Mouse (Mus musculus) forebrain, embryonic 16.5 days (tissue): ENCODE measurements at regions not wholly inside any gene's neighbourhood (a gene's known extent, or its start where the extent isn't known, plus 50 kb on each side); places are given as distances from the start of the nearest gene placed in this dataset.
A peak's percentile ranks its signal among the peaks of the same experiment; 100 is the strongest.

Experiments used
- ATAC-seq: fragments of 200-750 bp; cut with Nextera tagmentation; 2 replicates; pipeline ENCODE4 v1.8.0; 2017; ENCODE audit warnings: mild to moderate bottlenecking, moderate library complexity
- H3K27ac ChIP-seq: fragments of 300-500 bp; sonication (generic); 2 replicates; pipeline ENCODE4 v1.5.1; 2014; ENCODE audit warnings: low read length, control low read depth
- H3K27me3 ChIP-seq: fragments of 300-500 bp; sonication (generic); replicated peaks from 2 replicates; pipeline ENCODE4 v1.6.1; 2014; ENCODE audit warnings: low read length; ENCODE audit not compliant: control insufficient read depth, insufficient read depth
- H3K36me3 ChIP-seq: fragments of 300-500 bp; sonication (generic); 2 replicates; pipeline ENCODE4 v1.6.1; 2014; ENCODE audit not compliant: control insufficient read depth, insufficient read depth
- H3K4me1 ChIP-seq: fragments of 300-500 bp; sonication (generic); replicated peaks from 2 replicates; pipeline ENCODE4 v1.6.1; 2014; ENCODE audit warnings: low read length; ENCODE audit not compliant: control insufficient read depth, insufficient read depth
- H3K4me2 ChIP-seq: fragments of 300-500 bp; sonication (generic); 2 replicates; pipeline ENCODE4 v1.6.1; 2014; ENCODE audit warnings: mild to moderate bottlenecking, low read length, control low read depth
- H3K4me3 ChIP-seq: fragments of 300-500 bp; sonication (generic); replicated peaks from 2 replicates; pipeline ENCODE4 v1.5.1; 2014; ENCODE audit warnings: mild to moderate bottlenecking, low read length, control low read depth
- H3K9ac ChIP-seq: fragments of 300-500 bp; sonication (generic); replicated peaks from 2 replicates; pipeline ENCODE4 v1.6.1; 2014; ENCODE audit warnings: low read depth, low read length, control low read depth
- H3K9me3 ChIP-seq: fragments of 300-500 bp; sonication (generic); 2 replicates; pipeline ENCODE4 v1.6.1; 2016; ENCODE audit warnings: low read length; ENCODE audit not compliant: control insufficient read depth
- WGBS: fragments of 180-500 bp; shearing (Covaris S2); extraction: QIAGEN DNeasy Blood & Tissue Kit; methylation state at CpG from one replicate; pipeline ENCODE4 v1.1.7; 2014; 5-methylcytosine and 5-hydroxymethylcytosine counted together

DNA sequence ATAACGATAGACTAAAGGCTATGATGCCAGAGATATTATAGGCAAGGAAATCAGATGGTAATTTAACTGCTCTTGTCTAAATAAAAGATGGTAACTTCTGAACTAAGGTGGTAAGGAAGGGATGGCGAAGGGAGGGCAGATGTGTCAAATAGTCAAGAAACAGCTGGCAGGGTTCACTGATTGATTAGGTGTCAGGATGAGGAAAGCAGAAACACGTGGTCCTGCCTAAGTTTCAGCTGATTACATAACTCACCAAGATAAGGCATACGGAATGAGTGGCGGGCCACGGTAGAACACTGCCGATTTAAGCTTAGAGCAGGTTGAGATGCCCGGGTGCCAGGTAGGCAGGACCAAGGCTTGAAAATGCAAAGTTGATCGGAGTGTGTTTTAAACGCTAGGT, 143.2 kb downstream of the Gm45692 start:
- ATAC-seq, result no peak
- Histone ChIP-seq H3K27ac (no peak overlapping the region), H3K36me3 (no peaks in the 10 kb centered on the region), H3K27me3 (no peaks in the 10 kb centered on the region), H3K9ac (no peak overlapping the region), H3K9me3 (0 out of 2 replicates have a peak, but pooled peaks cover 2% of the 10 kb centered on the region), H3K4me1 (peaks cover 22% of the 10 kb centered on the region), H3K4me3 (no peak overlapping the region), H3K4me2 (no peak overlapping the region)
- WGBS, result 94% methylated on average over 10 of the region's 10 CpGs

DNA sequence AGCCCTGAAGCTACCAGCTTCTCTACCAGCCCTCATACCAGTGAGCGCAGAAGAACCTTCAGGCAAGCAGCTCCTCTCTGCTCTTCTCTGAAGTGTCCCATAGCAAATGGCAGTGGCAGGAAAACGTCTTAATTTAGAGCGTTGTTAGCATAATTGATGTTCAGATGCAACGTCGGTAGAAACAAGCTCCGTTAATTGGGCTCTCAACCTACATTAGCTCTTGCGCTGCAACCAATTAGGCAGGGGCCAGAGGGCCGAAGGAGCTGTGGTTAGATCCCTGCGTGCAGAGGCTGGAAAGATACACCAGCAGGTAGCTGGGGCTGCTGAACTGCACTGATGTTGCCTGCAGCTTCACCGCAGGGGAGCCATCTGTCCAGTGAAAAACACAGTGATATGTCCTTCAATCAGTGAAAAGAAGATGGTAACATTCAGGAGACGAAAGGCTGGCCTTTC, 145.6 kb downstream of the Gm45692 start:
- no peaks in the 10 kb centered on the region for H3K27me3 ChIP-seq
- no peak overlapping the region for H3K27ac ChIP-seq
- no peak overlapping the region for H3K4me2 ChIP-seq
- WGBS, result 5% methylated on average over 11 of the region's 11 CpGs
- no peaks in the 10 kb centered on the region for H3K36me3 ChIP-seq
- no peak overlapping the region for H3K4me3 ChIP-seq
- ATAC-seq, result peak; percentile 49
- H3K9ac ChIP-seq, result no peak overlapping the region
- H3K9me3 ChIP-seq, result no peaks in the 10 kb centered on the region
- H3K4me1 ChIP-seq, result peaks cover 35% of the 10 kb centered on the region

GRCm38 (mm10) chr8:26265366-26265765, 146.0 kb downstream of the Gm45692 start:
- no peak overlapping the region for H3K4me2 ChIP-seq
- no peak overlapping the region for H3K27ac ChIP-seq

GRCm38 (mm10) chr8:26266384-26266783, 147.1 kb downstream of the Gm45692 start:
- ATAC-seq, result no peak
- peaks cover 35% of the 10 kb centered on the region for H3K4me1 ChIP-seq

More at GRCm38 (mm10) chr8:26265366-26265765, 146.0 kb downstream of the Gm45692 start:
- H3K36me3 ChIP-seq, result no peaks in the 10 kb centered on the region
- H3K4me1 ChIP-seq, result peaks cover 35% of the 10 kb centered on the region
- H3K4me3 ChIP-seq, result no peak overlapping the region
- H3K27me3 ChIP-seq, result no peaks in the 10 kb centered on the region
- peak; percentile 60; the same call in 1 of the 2 replicates for ATAC-seq
- H3K9ac ChIP-seq, result no peak overlapping the region
- 3% methylated on average over 8 of the region's 8 CpGs for WGBS
- no peaks in the 10 kb centered on the region for H3K9me3 ChIP-seq

GRCm38 (mm10) chr8:26267569-26267968, 148.2 kb downstream of the Gm45692 start:
- no peak overlapping the region for H3K4me2 ChIP-seq
- no peak overlapping the region for H3K9ac ChIP-seq
- ATAC-seq, result no peak
- no peak overlapping the region for H3K27ac ChIP-seq
- no peaks in the 10 kb centered on the region for H3K27me3 ChIP-seq
- no peaks in the 10 kb centered on the region for H3K9me3 ChIP-seq
- H3K4me3 ChIP-seq, result no peak overlapping the region
- H3K4me1 ChIP-seq, result peaks cover 35% of the 10 kb centered on the region
- 42% methylated on average over 4 of the region's 4 CpGs for WGBS
- no peaks in the 10 kb centered on the region for H3K36me3 ChIP-seq

More at GRCm38 (mm10) chr8:26266384-26266783, 147.1 kb downstream of the Gm45692 start:
- Histone ChIP-seq H3K27ac (no peak overlapping the region), H3K36me3 (no peaks in the 10 kb centered on the region), H3K4me3 (no peak overlapping the region), H3K4me2 (no peak overlapping the region), H3K9ac (no peak overlapping the region), H3K27me3 (no peaks in the 10 kb centered on the region), H3K9me3 (no peaks in the 10 kb centered on the region)
- WGBS, result 13% methylated on average over 4 of the region's 4 CpGs

- H3K9ac ChIP-seq, result no peak overlapping the region
- no peaks in the 10 kb centered on the region for H3K36me3 ChIP-seq
- H3K27ac ChIP-seq, result no peak overlapping the region
- no peaks in the 10 kb centered on the region for H3K9me3 ChIP-seq
- H3K4me2 ChIP-seq, result peak overlapping the region; percentile 8; the same call in 1 of the 2 replicates
- 9% methylated on average over 17 of the region's 17 CpGs for WGBS
- no peak; the same call in 1 of the 2 replicates for ATAC-seq
- no peaks in the 10 kb centered on the region for H3K27me3 ChIP-seq
- H3K4me1 ChIP-seq, result peaks cover 46% of the 10 kb centered on the region
- H3K4me3 ChIP-seq, result no peak overlapping the region
Observed at GRCm38 (mm10) chr8:26268751-26269415, 149.5 kb downstream of the Gm45692 start.

DNA sequence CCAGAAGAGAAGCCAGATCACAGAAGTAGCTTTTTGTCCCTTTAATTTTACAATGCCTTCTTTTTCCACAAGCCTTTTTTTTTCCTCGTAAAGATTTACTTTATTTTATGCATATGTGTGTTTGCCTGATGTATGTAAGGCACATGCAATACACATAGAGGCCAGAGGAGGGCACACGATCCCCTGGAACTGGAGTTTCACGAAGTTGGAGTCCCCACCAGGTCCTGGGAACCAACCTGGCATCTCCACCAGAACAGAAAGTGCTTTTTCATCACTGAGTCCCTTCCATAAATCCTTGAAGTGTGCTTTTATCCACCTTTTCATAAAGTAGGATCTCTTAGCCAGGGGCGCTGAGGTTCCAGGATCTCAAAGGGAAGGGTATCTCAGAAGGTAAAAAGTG, 152.8 kb downstream of the Gm45692 start:
- Histone ChIP-seq H3K9me3 (no peaks in the 10 kb centered on the region), H3K27ac (no peak overlapping the region), H3K4me3 (no peak overlapping the region), H3K4me1 (peaks cover 25% of the 10 kb centered on the region), H3K4me2 (no peak overlapping the region), H3K36me3 (no peaks in the 10 kb centered on the region), H3K27me3 (no peaks in the 10 kb centered on the region), H3K9ac (no peak overlapping the region)
- ATAC-seq, result no peak
- 27% methylated on average over 4 of the region's 4 CpGs for WGBS

DNA sequence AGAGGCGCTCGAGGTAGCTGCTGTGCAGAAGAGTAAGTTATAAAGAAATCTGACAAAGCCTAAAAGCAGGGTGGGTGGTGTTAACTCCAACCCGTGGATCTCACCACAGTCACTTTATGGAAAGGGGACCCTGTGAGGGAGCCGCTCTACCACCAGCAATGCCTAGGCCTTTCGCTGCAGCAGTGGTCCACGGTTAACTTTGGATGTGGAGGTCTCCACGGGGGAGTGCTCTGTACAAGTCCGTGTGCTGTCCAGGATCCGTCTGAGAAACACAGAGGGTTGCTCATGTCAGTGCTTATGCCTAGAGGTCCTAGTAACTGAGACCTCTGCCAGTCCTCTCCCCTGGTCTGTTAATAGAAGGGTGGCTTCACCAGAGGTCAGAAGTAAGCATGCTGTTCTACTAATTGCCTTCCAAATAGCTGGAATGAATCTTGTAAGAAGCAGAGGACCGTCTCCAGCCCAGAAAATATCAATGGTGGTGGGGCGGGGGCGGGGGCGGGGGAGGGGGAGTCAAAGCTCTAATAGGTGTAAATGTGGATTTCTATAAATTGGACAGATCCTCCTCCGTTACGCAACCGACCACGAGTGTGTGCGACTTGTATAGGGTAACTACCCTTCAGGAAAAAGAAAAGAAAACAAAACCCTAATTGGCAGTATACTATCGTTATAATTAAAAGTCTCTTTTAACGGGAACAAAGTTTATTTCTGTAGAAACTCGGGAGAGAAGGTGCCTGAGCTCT, 153.5 kb downstream of the Gm45692 start:
- no peak overlapping the region for H3K9ac ChIP-seq
- H3K36me3 ChIP-seq, result no peaks in the 10 kb centered on the region
- no peaks in the 10 kb centered on the region for H3K9me3 ChIP-seq
- no peak for ATAC-seq
- H3K27me3 ChIP-seq, result no peaks in the 10 kb centered on the region
- H3K4me1 ChIP-seq, result peaks cover 24% of the 10 kb centered on the region
- H3K4me2 ChIP-seq, result peak overlapping the region; percentile 22; the same call in 1 of the 2 replicates
- 25% methylated on average over 21 of the region's 21 CpGs for WGBS
- no peak overlapping the region for H3K27ac ChIP-seq
- no peak overlapping the region for H3K4me3 ChIP-seq

DNA sequence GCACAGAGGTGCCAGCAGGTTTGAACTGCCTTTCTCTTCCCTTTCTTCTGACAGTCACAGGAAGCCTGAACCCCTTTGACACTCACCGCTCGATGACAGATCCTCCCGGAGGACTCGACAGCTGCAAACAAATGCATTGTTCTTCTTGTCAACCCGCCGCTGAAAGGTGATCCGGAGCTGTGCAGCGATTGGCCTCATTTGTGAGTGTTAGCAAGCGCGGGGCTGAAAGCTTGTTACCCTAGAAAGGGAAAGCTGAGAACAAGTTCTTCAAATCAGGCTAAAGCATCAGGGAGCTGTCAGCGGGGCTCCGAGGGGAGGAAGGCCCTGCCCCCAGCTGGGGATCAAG, 154.1 kb downstream of the Gm45692 start:
- no peak overlapping the region for H3K9ac ChIP-seq
- no peaks in the 10 kb centered on the region for H3K27me3 ChIP-seq
- no peaks in the 10 kb centered on the region for H3K36me3 ChIP-seq
- no peak overlapping the region for H3K4me3 ChIP-seq
- under 1% methylated on average over 12 of the region's 12 CpGs for WGBS
- H3K4me2 ChIP-seq, result peak overlapping the region; percentile 22
- H3K4me1 ChIP-seq, result peaks cover 19% of the 10 kb centered on the region
- no peaks in the 10 kb centered on the region for H3K9me3 ChIP-seq
- peak; percentile 58; the same call in 1 of the 2 replicates for ATAC-seq
- no peak overlapping the region for H3K27ac ChIP-seq
